Mouse (Mus musculus): Measurements from ENCODE around the gene Adam17. TPM values are rescaled to one million over a fixed set of nuclear protein-coding genes. Genes with fewer than 3 reads are reported as not detected.

Gene Adam17
- polyA plus RNA-seq, 1 experiment from 2014 or later = 22.4 TPM

GRCm38 (mm10) chr12:21335869-21336268 lies 37.6 kb downstream of the Adam17 start:
- Histone ChIP-seq H3K4me2 (ENCODE audit: low read length) (no peak overlapping the region), H3K4me3 (replicated peaks; ENCODE audit: low read depth, low read length) (no peak overlapping the region), H3K4me1 (ENCODE audit: control insufficient read depth, insufficient read depth, low read length) (no peaks in the 10 kb centered on the region), H3K9me3 (ENCODE audit: control insufficient read depth, low read length) (no peaks in the 10 kb centered on the region), H3K27ac (replicated peaks; ENCODE audit: low read depth, low read length) (no peak overlapping the region), H3K36me3 (ENCODE audit: control insufficient read depth, insufficient read depth, low read length) (peaks cover 72% of the 10 kb centered on the region), H3K9ac (replicated peaks; ENCODE audit: low read length) (no peak overlapping the region), H3K27me3 (ENCODE audit: control insufficient read depth, insufficient read depth, low read length) (no peaks in the 10 kb centered on the region)
- no peak for DNase-seq
- ATAC-seq (ENCODE audit: low FRiP score, low TSS enrichment) = no peak
- WGBS = 91% methylated on average over 7 of the region's 7 CpGs

GRCm38 (mm10) chr12:21333766-21334165 lies 39.7 kb downstream of the Adam17 start:
- Histone ChIP-seq H3K4me3 (replicated peaks; ENCODE audit: low read depth, low read length) (no peak overlapping the region), H3K27me3 (ENCODE audit: control insufficient read depth, insufficient read depth, low read length) (no peaks in the 10 kb centered on the region), H3K9me3 (ENCODE audit: control insufficient read depth, low read length) (no peaks in the 10 kb centered on the region), H3K36me3 (ENCODE audit: control insufficient read depth, insufficient read depth, low read length) (peaks cover 71% of the 10 kb centered on the region), H3K9ac (replicated peaks; ENCODE audit: low read length) (no peak overlapping the region), H3K27ac (replicated peaks; ENCODE audit: low read depth, low read length) (no peak overlapping the region), H3K4me1 (ENCODE audit: control insufficient read depth, insufficient read depth, low read length) (no peaks in the 10 kb centered on the region), H3K4me2 (ENCODE audit: low read length) (no peak overlapping the region)
- DNase-seq = no peak
- ATAC-seq (ENCODE audit: low FRiP score, low TSS enrichment) = no peak
- WGBS = 94% methylated on average over 5 of the region's 5 CpGs

- H3K4me1 ChIP-seq (ENCODE audit: control insufficient read depth, insufficient read depth, low read length) = no peaks in the 10 kb centered on the region
- H3K36me3 ChIP-seq (ENCODE audit: control insufficient read depth, insufficient read depth, low read length) = peaks cover 74% of the 10 kb centered on the region
- H3K9ac ChIP-seq (replicated peaks; ENCODE audit: low read length) = no peak overlapping the region
- DNase-seq (no peak), ATAC-seq (ENCODE audit: low FRiP score, low TSS enrichment) (no peak)
- no peaks in the 10 kb centered on the region for H3K9me3 ChIP-seq (ENCODE audit: control insufficient read depth, low read length)
- H3K27ac ChIP-seq (replicated peaks; ENCODE audit: low read depth, low read length) = no peak overlapping the region
- 94% methylated on average over 7 of the region's 7 CpGs for WGBS
- H3K4me2 ChIP-seq (ENCODE audit: low read length) = no peak overlapping the region
- H3K4me3 ChIP-seq (replicated peaks; ENCODE audit: low read depth, low read length) = no peak overlapping the region
- no peaks in the 10 kb centered on the region for H3K27me3 ChIP-seq (ENCODE audit: control insufficient read depth, insufficient read depth, low read length)
These were observed 40.4 kb downstream of the Adam17 start for GRCm38 (mm10) chr12:21333021-21333420.

GRCm38 (mm10) chr12:21331711-21332110 lies 41.7 kb downstream of the Adam17 start:
- ATAC-seq (ENCODE audit: low FRiP score, low TSS enrichment) (no peak), DNase-seq (no peak)
- no peaks in the 10 kb centered on the region for H3K27me3 ChIP-seq (ENCODE audit: control insufficient read depth, insufficient read depth, low read length)
- no peaks in the 10 kb centered on the region for H3K9me3 ChIP-seq (ENCODE audit: control insufficient read depth, low read length)
- peaks cover 87% of the 10 kb centered on the region for H3K36me3 ChIP-seq (ENCODE audit: control insufficient read depth, insufficient read depth, low read length)
- no peak overlapping the region for H3K4me2 ChIP-seq (ENCODE audit: low read length)
- H3K4me1 ChIP-seq (ENCODE audit: control insufficient read depth, insufficient read depth, low read length) = no peaks in the 10 kb centered on the region
- H3K27ac ChIP-seq (replicated peaks; ENCODE audit: low read depth, low read length) = no peak overlapping the region
- H3K4me3 ChIP-seq (replicated peaks; ENCODE audit: low read depth, low read length) = no peak overlapping the region
- no peak overlapping the region for H3K9ac ChIP-seq (replicated peaks; ENCODE audit: low read length)
- 82% methylated on average over 6 of the region's 6 CpGs for WGBS

- ATAC-seq (ENCODE audit: low FRiP score, low TSS enrichment) (no peak), DNase-seq (no peak)
- Histone ChIP-seq H3K27ac (replicated peaks; ENCODE audit: low read depth, low read length) (no peak overlapping the region), H3K4me2 (ENCODE audit: low read length) (no peak overlapping the region), H3K9ac (replicated peaks; ENCODE audit: low read length) (no peak overlapping the region), H3K4me3 (replicated peaks; ENCODE audit: low read depth, low read length) (no peak overlapping the region), H3K4me1 (ENCODE audit: control insufficient read depth, insufficient read depth, low read length) (no peaks in the 10 kb centered on the region), H3K36me3 (ENCODE audit: control insufficient read depth, insufficient read depth, low read length) (peaks cover 86% of the 10 kb centered on the region), H3K27me3 (ENCODE audit: control insufficient read depth, insufficient read depth, low read length) (no peaks in the 10 kb centered on the region), H3K9me3 (ENCODE audit: control insufficient read depth, low read length) (no peaks in the 10 kb centered on the region)
- 93% methylated on average over 10 of the region's 10 CpGs for WGBS
These were observed 42.4 kb downstream of the Adam17 start for GRCm38 (mm10) chr12:21330961-21331576.

GRCm38 (mm10) chr12:21329661-21330400 lies 43.6 kb downstream of the Adam17 start:
- no peak overlapping the region for H3K27ac ChIP-seq (replicated peaks; ENCODE audit: low read depth, low read length)
- peaks cover 91% of the 10 kb centered on the region for H3K36me3 ChIP-seq (ENCODE audit: control insufficient read depth, insufficient read depth, low read length)
- WGBS = 95% methylated on average over 9 of the region's 9 CpGs
- H3K9ac ChIP-seq (replicated peaks; ENCODE audit: low read length) = no peak overlapping the region
- no peak for DNase-seq
- no peaks in the 10 kb centered on the region for H3K9me3 ChIP-seq (ENCODE audit: control insufficient read depth, low read length)
- H3K4me1 ChIP-seq (ENCODE audit: control insufficient read depth, insufficient read depth, low read length) = no peaks in the 10 kb centered on the region
- no peaks in the 10 kb centered on the region for H3K27me3 ChIP-seq (ENCODE audit: control insufficient read depth, insufficient read depth, low read length)
- no peak for ATAC-seq (ENCODE audit: low FRiP score, low TSS enrichment)
- no peak overlapping the region for H3K4me2 ChIP-seq (ENCODE audit: low read length)
- H3K4me3 ChIP-seq (replicated peaks; ENCODE audit: low read depth, low read length) = no peak overlapping the region

- Histone ChIP-seq H3K27ac (replicated peaks; ENCODE audit: low read depth, low read length) (no peak overlapping the region), H3K4me3 (replicated peaks; ENCODE audit: low read depth, low read length) (no peak overlapping the region), H3K36me3 (ENCODE audit: control insufficient read depth, insufficient read depth, low read length) (peaks cover 84% of the 10 kb centered on the region), H3K4me1 (ENCODE audit: control insufficient read depth, insufficient read depth, low read length) (no peaks in the 10 kb centered on the region), H3K9me3 (ENCODE audit: control insufficient read depth, low read length) (no peaks in the 10 kb centered on the region), H3K27me3 (ENCODE audit: control insufficient read depth, insufficient read depth, low read length) (no peaks in the 10 kb centered on the region), H3K9ac (replicated peaks; ENCODE audit: low read length) (no peak overlapping the region), H3K4me2 (ENCODE audit: low read length) (no peak overlapping the region)
- WGBS = 94% methylated on average over 3 of the region's 3 CpGs
- ATAC-seq (ENCODE audit: low FRiP score, low TSS enrichment) (no peak), DNase-seq (no peak)
These were observed 47.1 kb downstream of the Adam17 start for GRCm38 (mm10) chr12:21326325-21326724.

GRCm38 (mm10) chr12:21325266-21325665 lies 48.2 kb downstream of the Adam17 start:
- Histone ChIP-seq H3K9me3 (ENCODE audit: control insufficient read depth, low read length) (no peaks in the 10 kb centered on the region), H3K36me3 (ENCODE audit: control insufficient read depth, insufficient read depth, low read length) (peaks cover 83% of the 10 kb centered on the region), H3K4me3 (replicated peaks; ENCODE audit: low read depth, low read length) (no peak overlapping the region), H3K27ac (replicated peaks; ENCODE audit: low read depth, low read length) (no peak overlapping the region), H3K4me1 (ENCODE audit: control insufficient read depth, insufficient read depth, low read length) (no peaks in the 10 kb centered on the region), H3K27me3 (ENCODE audit: control insufficient read depth, insufficient read depth, low read length) (no peaks in the 10 kb centered on the region), H3K4me2 (ENCODE audit: low read length) (no peak overlapping the region), H3K9ac (replicated peaks; ENCODE audit: low read length) (no peak overlapping the region)
- ATAC-seq (ENCODE audit: low FRiP score, low TSS enrichment) = no peak
- no peak for DNase-seq
- 92% methylated on average over 8 of the region's 8 CpGs for WGBS

- DNase-seq = no peak
- Histone ChIP-seq H3K27me3 (ENCODE audit: control insufficient read depth, insufficient read depth, low read length) (no peaks in the 10 kb centered on the region), H3K27ac (replicated peaks; ENCODE audit: low read depth, low read length) (no peak overlapping the region), H3K4me3 (replicated peaks; ENCODE audit: low read depth, low read length) (no peak overlapping the region), H3K9ac (replicated peaks; ENCODE audit: low read length) (no peak overlapping the region), H3K4me2 (ENCODE audit: low read length) (no peak overlapping the region), H3K36me3 (ENCODE audit: control insufficient read depth, insufficient read depth, low read length) (peaks cover 75% of the 10 kb centered on the region), H3K4me1 (ENCODE audit: control insufficient read depth, insufficient read depth, low read length) (no peaks in the 10 kb centered on the region), H3K9me3 (ENCODE audit: control insufficient read depth, low read length) (no peaks in the 10 kb centered on the region)
- WGBS = 90% methylated on average over 5 of the region's 5 CpGs
- ATAC-seq (ENCODE audit: low FRiP score, low TSS enrichment) = no peak
These were observed 49.3 kb downstream of the Adam17 start for GRCm38 (mm10) chr12:21324101-21324500.

All from midbrain, embryonic 14.5 days (tissue).